Mouse (Mus musculus) heart, postnatal 10 days (tissue): ENCODE measurements at regions not wholly inside any gene's neighbourhood (a gene's known extent, or its start where the extent isn't known, plus 50 kb on each side); places are given as distances from the start of the nearest gene placed in this dataset.
A peak's percentile ranks its signal among the peaks of the same experiment; 100 is the strongest.

Experiments used
- DNase-seq, 2 experiments: peaks; one replicate each; pipeline ENCODE4 v3.0.0; 2021
- intact Hi-C: fragments of 180-260 bp; cut with DNase I; formaldehyde crosslinking; loops from one replicate; pipeline ENCODE4 v1.15.1; 2025

GRCm38 (mm10) chr7:40052255-40052654 lies 534.7 kb downstream of the Zfp619 start:
- intact Hi-C loops = no loop called here
- DNase-seq = no peak

GRCm38 (mm10) chr7:40058836-40059235 lies 541.3 kb downstream of the Zfp619 start:
- no peak for DNase-seq
- intact Hi-C loops = no loop called here

DNA sequence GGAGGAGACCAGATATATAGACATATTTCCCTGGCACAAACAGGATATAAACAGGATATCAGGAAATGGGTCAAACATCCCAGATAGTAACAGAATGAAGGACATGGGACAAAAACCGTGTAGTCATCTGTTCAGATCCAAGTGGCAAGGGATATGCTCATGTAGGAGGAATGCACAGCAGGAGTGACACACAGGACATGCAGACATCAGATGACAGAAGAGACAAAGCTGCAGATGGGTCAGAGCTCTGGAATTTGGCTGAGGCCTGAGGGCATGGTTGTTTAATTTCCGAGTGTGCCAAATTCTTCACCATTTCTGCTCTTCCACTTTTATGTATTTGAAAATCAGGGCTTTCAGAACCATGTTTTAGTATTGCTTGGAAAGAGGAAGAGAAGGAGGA lies 547.1 kb downstream of the Zfp619 start:
- DNase-seq = peak; percentile 1 to 5
- intact Hi-C loops = loop anchor here (5.0 kb wide), 1 partner anchor 73 kb away; no protein-coding TSS in a partner anchor

DNA sequence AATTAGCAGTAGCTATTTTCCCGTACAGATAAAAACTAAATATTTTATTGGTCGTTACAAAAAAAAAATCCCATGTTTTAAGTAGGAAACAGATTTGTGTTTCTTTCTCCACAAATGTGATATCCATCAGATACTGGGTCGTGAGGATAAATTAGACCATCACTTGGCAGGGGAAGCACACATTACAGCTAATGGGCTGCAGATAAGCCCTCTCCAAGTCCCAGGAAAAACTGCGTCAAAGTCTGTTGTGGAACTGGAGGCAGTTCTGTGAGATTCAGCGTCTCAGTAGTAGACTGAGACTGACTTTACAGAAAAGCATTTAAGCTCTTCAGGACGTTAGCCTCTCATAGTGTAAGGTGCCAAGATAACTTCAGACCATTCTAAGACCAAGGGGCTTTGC lies 548.0 kb downstream of the Zfp619 start:
- DNase-seq = peak; percentile 16 to 32
- intact Hi-C loops = loop anchor here (5.0 kb wide), 1 partner anchor 72 kb away; no protein-coding TSS in a partner anchor

DNA sequence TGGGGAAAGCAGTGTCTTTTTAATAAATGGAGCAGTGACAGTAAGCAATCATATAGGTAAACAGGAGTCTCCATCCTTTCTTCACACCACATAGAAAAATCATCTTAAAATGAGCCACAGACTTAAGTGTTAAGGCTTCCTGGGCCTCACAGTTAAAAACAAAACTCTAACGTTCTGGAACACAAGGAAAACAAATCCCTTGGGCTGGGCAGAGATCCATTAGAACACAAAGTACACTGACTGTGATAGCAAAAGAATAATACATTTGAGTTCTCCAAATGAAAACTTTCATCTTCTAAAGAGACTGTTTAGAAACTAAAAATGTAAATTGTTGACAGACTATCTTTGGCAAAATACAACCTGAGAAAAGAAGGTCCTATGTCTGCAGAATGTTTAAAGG lies 549.8 kb downstream of the Zfp619 start:
- intact Hi-C loops = loop anchor here (5.0 kb wide), 1 partner anchor 70 kb away; no protein-coding TSS in a partner anchor
- DNase-seq = peak in 1 of 2 experiments; percentile 1

GRCm38 (mm10) chr7:40071313-40071712 lies 553.7 kb downstream of the Zfp619 start:
- intact Hi-C loops = loop anchor here (5.0 to 10.0 kb wide), 2 partner anchors 224 to 833 kb away; no protein-coding TSS in a partner anchor
- DNase-seq = no peak

DNA sequence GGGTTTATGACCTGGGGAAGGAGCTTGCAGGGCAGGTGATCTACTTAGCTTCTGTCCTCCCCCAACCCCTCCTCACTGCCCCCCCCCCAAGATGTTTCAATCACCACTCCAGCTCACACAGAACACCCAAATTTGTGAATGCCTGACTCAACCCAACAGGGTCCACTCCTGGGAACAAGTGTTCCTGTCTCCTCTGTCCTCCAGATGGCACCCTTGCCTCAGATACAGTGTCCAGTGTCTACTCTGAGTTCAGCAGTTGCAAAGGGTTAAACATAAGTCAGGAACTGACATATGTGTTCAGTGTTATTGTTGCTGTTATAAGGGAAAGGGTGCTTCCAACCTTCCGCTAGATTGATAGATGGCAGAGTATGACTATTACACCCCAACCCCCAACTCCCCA lies 554.9 kb downstream of the Zfp619 start:
- intact Hi-C loops = loop anchor here (1.0 to 10.0 kb wide), 3 partner anchors 201 to 832 kb away; no protein-coding TSS in a partner anchor
- DNase-seq = peak; percentile 2 to 5

GRCm38 (mm10) chr7:40086236-40086635 lies 568.7 kb downstream of the Zfp619 start:
- intact Hi-C loops = loop anchor here (1.0 kb wide), 1 partner anchor 187 kb away; no protein-coding TSS in a partner anchor
- DNase-seq = peak; percentile 5 to 26

- intact Hi-C loops = no loop called here
- no peak for DNase-seq
Observed at GRCm38 (mm10) chr7:40097094-40097493, 579.5 kb downstream of the Zfp619 start.

- intact Hi-C loops = no loop called here
Observed at GRCm38 (mm10) chr7:40103057-40103945, 585.7 kb downstream of the Zfp619 start.

DNA sequence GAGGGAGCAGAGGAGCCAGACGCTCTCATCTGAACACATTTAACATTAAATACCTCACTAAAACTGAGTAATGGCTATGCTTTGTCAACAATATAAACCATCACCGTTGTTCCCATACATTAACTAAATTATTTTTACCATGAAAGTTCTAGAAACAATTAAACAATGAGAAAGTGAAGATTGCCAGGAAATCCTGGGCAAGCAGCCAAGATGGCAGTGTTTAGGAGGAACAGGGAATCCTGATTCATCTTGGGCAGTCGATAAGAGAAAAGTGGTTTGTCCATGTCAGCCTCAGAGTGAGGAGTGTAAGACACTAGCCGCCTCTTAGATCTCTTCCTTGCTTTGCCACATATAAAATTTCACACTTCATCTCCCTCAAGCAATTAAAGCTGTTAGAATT lies 625.3 kb downstream of the Zfp619 start:
- DNase-seq = no peak
- intact Hi-C loops = no loop called here

More at GRCm38 (mm10) chr7:40103057-40103945, 585.7 kb downstream of the Zfp619 start:
- DNase-seq = no peak

DNA sequence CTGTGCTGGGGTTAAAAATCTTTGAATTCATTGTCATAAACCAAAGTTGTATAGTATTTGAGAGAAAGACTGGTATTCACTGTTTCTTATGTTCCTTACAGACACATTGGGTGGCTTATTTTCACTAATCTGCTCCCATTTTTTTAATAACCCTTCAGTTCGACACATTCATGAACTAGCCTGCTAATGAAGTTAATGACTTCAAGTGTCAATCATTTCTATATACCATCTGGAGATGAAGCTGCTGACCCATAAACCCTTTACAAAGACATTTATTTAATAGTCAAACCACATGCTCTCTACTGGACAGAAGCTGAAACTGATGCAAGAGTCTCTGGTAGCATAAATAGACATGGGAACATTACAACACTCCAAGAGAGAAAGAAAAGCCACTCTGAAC lies 626.9 kb downstream of the Zfp619 start:
- DNase-seq = no peak
- intact Hi-C loops = no loop called here

- DNase-seq = no peak
- intact Hi-C loops = no loop called here
Observed at GRCm38 (mm10) chr7:40177570-40177969, 660.0 kb downstream of the Zfp619 start.

GRCm38 (mm10) chr7:40195366-40195765 lies 677.8 kb downstream of the Zfp619 start:
- DNase-seq = no peak
- intact Hi-C loops = no loop called here

GRCm38 (mm10) chr7:40202615-40203014 lies 685.0 kb downstream of the Zfp619 start:
- no peak for DNase-seq
- intact Hi-C loops = no loop called here

- intact Hi-C loops = loop anchor here (5.0 kb wide), 1 partner anchor 45 kb away; no protein-coding TSS in a partner anchor
- peak; percentile 40 to 45 for DNase-seq
Observed at GRCm38 (mm10) chr7:40211956-40212355, 686.2 kb upstream of the Vstm2b start.

DNA sequence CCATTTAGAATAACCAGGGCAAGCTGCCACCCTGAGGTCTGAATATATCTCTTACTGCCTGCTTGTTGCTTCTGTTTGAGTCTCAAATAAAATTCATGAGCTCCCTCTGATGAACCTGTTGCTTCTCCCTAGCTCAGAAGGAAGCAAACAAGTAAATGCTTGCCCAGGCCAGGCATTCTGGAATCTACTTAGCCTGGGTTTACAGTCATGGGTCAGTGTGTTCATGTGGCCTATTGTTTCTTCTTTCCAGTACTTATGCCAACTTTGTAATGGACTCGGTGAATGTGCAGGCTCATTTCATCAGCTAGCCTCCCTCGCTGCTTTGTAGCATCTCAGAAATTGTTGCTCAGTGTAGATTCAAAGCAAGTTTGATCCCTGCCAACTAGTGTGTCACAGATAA lies 685.6 kb upstream of the Vstm2b start:
- intact Hi-C loops = loop anchor here (5.0 kb wide), 1 partner anchor 45 kb away; no protein-coding TSS in a partner anchor
- no peak for DNase-seq

DNA sequence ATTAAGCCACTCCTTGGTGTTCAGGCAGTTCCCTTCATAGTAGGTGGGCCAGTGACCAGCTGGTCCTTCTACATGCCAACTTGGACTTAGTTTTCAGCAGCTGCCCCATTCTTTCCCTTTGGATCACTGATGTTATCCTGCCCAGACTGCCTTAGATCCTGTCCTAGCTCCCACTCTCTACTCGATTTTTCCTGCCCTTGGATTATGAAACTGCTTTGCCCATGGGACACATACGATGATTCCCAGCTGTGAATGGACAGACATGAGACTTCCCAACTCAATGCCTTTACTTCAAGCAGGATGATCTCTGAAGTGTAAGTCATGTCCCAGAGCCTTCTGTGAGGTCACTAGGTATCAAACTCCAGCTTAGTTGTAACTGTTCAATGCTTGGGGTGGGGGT lies 684.5 kb upstream of the Vstm2b start:
- intact Hi-C loops = loop anchor here (5.0 kb wide), 1 partner anchor 44 kb away; no protein-coding TSS in a partner anchor
- peak; percentile 34 to 42 for DNase-seq

- intact Hi-C loops = loop anchor here (5.0 kb wide), 1 partner anchor 43 kb away; no protein-coding TSS in a partner anchor
Observed at GRCm38 (mm10) chr7:40214395-40214794, 683.7 kb upstream of the Vstm2b start.

DNA sequence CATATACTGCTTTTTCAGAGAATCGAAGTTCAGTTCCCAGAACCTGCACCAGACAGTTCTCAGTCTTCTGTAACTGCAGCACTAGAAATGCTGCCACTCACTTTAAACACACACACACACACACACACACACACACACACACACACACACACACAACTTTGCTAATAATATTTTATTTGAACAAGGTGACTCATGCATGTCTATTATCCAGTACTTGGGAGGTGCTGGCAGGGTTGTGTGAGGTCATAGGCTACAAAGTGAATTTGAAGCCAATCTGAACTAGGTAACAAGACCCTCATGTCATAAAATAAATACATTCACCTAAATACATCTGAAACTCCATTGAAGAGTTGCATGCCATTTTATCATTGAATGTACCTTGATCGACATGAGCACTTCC lies 682.9 kb upstream of the Vstm2b start:
- intact Hi-C loops = no loop called here
- DNase-seq = peak in 1 of 2 experiments; percentile 21

More at GRCm38 (mm10) chr7:40214395-40214794, 683.7 kb upstream of the Vstm2b start:
- no peak for DNase-seq

DNA sequence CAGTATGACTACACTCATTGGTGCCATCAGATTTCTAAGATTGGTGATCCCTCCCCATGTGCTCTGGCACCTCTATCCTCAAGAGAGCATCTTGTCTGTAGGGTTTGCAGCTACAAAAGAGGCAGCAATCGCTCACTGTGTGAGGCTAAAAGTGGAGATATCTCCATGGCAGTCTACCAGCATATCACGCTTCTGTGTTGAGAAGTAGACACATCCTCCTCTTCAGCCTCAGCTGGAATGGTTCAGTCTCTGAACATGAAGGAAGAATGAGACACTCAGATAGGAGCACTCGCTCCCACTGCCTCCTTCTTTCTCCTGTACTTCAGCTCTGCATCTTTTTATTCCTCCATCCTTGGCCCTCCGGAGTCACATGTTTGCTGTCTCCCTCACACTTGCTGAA lies 677.6 kb upstream of the Vstm2b start:
- intact Hi-C loops = no loop called here
- DNase-seq = no peak

- intact Hi-C loops = no loop called here
- DNase-seq = no peak
Observed at GRCm38 (mm10) chr7:40245188-40245587, 652.9 kb upstream of the Vstm2b start.
